Mouse (Mus musculus) CH12.LX (cell line): Measurements from ENCODE around the gene Urgcp. TPM values are rescaled to one million over a fixed set of nuclear protein-coding genes. Genes with fewer than 3 reads are reported as not detected.

Source experiments
- TBP ChIP-seq: conservative IDR thresholded peaks from 2 replicates; pipeline ENCODE4 v1.6.1; 2011; ENCODE audit warnings: low read depth, low read length, improper control_type of control experiment
- ZKSCAN1 ChIP-seq: IDR thresholded peaks from 2 replicates; pipeline ENCODE4 v1.6.1; 2012; ENCODE audit warnings: low read depth, inconsistent platforms, low read length, improper control_type of control experiment, borderline replicate concordance
- polyA plus RNA-seq: library from polyadenylated mRNA; unstranded; fragments of >175 nt; gene quantifications from 2 replicates; pipeline ENCODE4 v1.2.1, GENCODE M21; 2012; ENCODE audit warnings: low read depth; ENCODE audit not compliant: insufficient read length
- total RNA-seq, 2 experiments: library from RNA; depleted of rRNA; stranded (reverse); fragments of 300-350 nt in 1 of 2; fragments of >200 nt in 1 of 2; gene quantifications; 2 replicates each; pipeline ENCODE4 v1.2.3; 2012 to 2014

The Urgcp gene
- total and polyA plus RNA-seq, 3 experiments, result 11.7 to 13.1 (median 11.7) TPM

DNA sequence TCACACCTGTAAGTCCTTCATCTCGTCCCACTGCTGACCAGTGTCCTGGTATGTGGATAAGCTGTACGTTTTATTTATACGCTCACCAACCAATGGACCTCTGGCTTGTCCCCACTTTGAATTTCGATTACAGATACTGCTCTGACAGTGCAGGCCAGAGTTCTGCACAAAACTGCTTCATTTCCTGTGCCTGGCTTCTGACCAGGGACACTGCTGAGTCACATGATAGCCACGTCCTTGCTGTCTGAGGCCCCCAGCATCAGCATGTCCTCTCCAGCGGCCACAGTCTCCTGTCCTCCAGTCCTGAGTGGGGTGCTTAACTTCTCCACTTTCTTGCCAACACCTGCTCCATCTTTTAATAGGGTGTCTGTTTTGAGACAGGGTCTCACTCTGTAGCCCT lies 79.6 kb downstream of the Urgcp start (continued):
- TF ChIP-seq ZKSCAN1, result no peak
- TF ChIP-seq TBP, result no peak

Other genes with a start within 250 kb of the Urgcp start
- gene Xbp1, start 241.7 kb downstream of the Urgcp start, total RNA-seq (2012; rRNA removed), result 111 and 148 TPM in 2 replicates
- gene Xbp1, start 241.7 kb downstream of the Urgcp start, total RNA-seq (2014; rRNA removed), result 128 and 133 TPM in 2 replicates
- 108 and 131 TPM in 2 replicates for gene Xbp1, start 241.7 kb downstream of the Urgcp start, polyA plus RNA-seq
- gene Ccdc117, start 220.2 kb downstream of the Urgcp start, total RNA-seq (2012; rRNA removed), result 27.0 and 31.8 TPM in 2 replicates
- gene Ccdc117, start 220.2 kb downstream of the Urgcp start, total RNA-seq (2014; rRNA removed), result 38.9 and 44.2 TPM in 2 replicates
- 24.1 and 24.3 TPM in 2 replicates for gene Ccdc117, start 220.2 kb downstream of the Urgcp start, polyA plus RNA-seq
- not detected in 2 replicates for gene Ankrd36, start 192.7 kb downstream of the Urgcp start, total RNA-seq (2012; rRNA removed)
- not detected in 2 replicates for gene Ankrd36, start 192.7 kb downstream of the Urgcp start, total RNA-seq (2014; rRNA removed)
- gene Ankrd36, start 192.7 kb downstream of the Urgcp start, polyA plus RNA-seq, result not detected in 2 replicates
- 107 and 109 TPM in 2 replicates for gene Mrps24, start 46.7 kb downstream of the Urgcp start, total RNA-seq (2012; rRNA removed)
- 70.9 and 73.8 TPM in 2 replicates for gene Mrps24, start 46.7 kb downstream of the Urgcp start, total RNA-seq (2014; rRNA removed)
- gene Mrps24, start 46.7 kb downstream of the Urgcp start, polyA plus RNA-seq, result 90.8 and 95.1 TPM in 2 replicates
- gene Dbnl, start 26.1 kb upstream of the Urgcp start, total RNA-seq (2012; rRNA removed), result 76.2 and 77.3 TPM in 2 replicates
- 67.5 and 70.3 TPM in 2 replicates for gene Dbnl, start 26.1 kb upstream of the Urgcp start, total RNA-seq (2014; rRNA removed)
- 124 and 133 TPM in 2 replicates for gene Dbnl, start 26.1 kb upstream of the Urgcp start, polyA plus RNA-seq
- 0.46 and 0.64 TPM in 2 replicates for gene Pgam2, start 41.4 kb upstream of the Urgcp start, total RNA-seq (2012; rRNA removed)
- not detected in 2 replicates for gene Pgam2, start 41.4 kb upstream of the Urgcp start, total RNA-seq (2014; rRNA removed)
- 2.5 and 3.6 TPM in 2 replicates for gene Pgam2, start 41.4 kb upstream of the Urgcp start, polyA plus RNA-seq
- gene Polm, start 75.6 kb upstream of the Urgcp start, total RNA-seq (2012; rRNA removed), result 7.7 and 9.7 TPM in 2 replicates
- 1.00 and 1.9 TPM in 2 replicates for gene Polm, start 75.6 kb upstream of the Urgcp start, total RNA-seq (2014; rRNA removed)
- gene Polm, start 75.6 kb upstream of the Urgcp start, polyA plus RNA-seq, result 4.1 TPM in 2 replicates
- gene Aebp1, start 99.6 kb upstream of the Urgcp start, total RNA-seq (2012; rRNA removed), result 0.17 and 0.34 TPM in 2 replicates
- gene Aebp1, start 99.6 kb upstream of the Urgcp start, total RNA-seq (2014; rRNA removed), result not detected in 2 replicates
- 0.87 and 1.4 TPM in 2 replicates for gene Aebp1, start 99.6 kb upstream of the Urgcp start, polyA plus RNA-seq
- 285 and 330 TPM in 2 replicates for gene Pold2, start 115.9 kb upstream of the Urgcp start, total RNA-seq (2012; rRNA removed)
- 120 and 136 TPM in 2 replicates for gene Pold2, start 115.9 kb upstream of the Urgcp start, total RNA-seq (2014; rRNA removed)
- gene Pold2, start 115.9 kb upstream of the Urgcp start, polyA plus RNA-seq, result 205 and 218 TPM in 2 replicates
- gene Myl7, start 136.4 kb upstream of the Urgcp start, total RNA-seq (2012; rRNA removed), result 0.42 TPM in 1 of 2 replicates, not detected in the other
- not detected in 2 replicates for gene Myl7, start 136.4 kb upstream of the Urgcp start, total RNA-seq (2014; rRNA removed)
- gene Myl7, start 136.4 kb upstream of the Urgcp start, polyA plus RNA-seq, result 0.44 TPM in 1 of 2 replicates, not detected in the other
- gene Gck, start 187.7 kb upstream of the Urgcp start, total RNA-seq (2012; rRNA removed), result 0.63 and 0.68 TPM in 2 replicates
- 1.0 and 1.2 TPM in 2 replicates for gene Gck, start 187.7 kb upstream of the Urgcp start, total RNA-seq (2014; rRNA removed)
- 1.4 and 2.3 TPM in 2 replicates for gene Gck, start 187.7 kb upstream of the Urgcp start, polyA plus RNA-seq
- gene Ykt6, start 193.3 kb upstream of the Urgcp start, total RNA-seq (2012; rRNA removed), result 79.8 and 103 TPM in 2 replicates
- gene Ykt6, start 193.3 kb upstream of the Urgcp start, total RNA-seq (2014; rRNA removed), result 95.1 and 95.8 TPM in 2 replicates
- 117 and 121 TPM in 2 replicates for gene Ykt6, start 193.3 kb upstream of the Urgcp start, polyA plus RNA-seq